Mouse (Mus musculus) cerebellum, adult 9-11 months (tissue): ENCODE measurements at regions not wholly inside any gene's neighbourhood (a gene's known extent, or its start where the extent isn't known, plus 50 kb on each side); places are given as distances from the start of the nearest gene placed in this dataset.
A peak's percentile ranks its signal among the peaks of the same experiment; 100 is the strongest.
"Not testable (repeated sequence)": the region's sequence is repeated elsewhere in the genome, so short reads cannot be mapped to it uniquely, and the experiment has no call there.

ENCODE experiments used
- DNase-seq: peaks from one replicate; pipeline ENCODE4 v3.0.0; 2022

- DNase-seq: no peak
Observed at GRCm38 (mm10) chr10:15321480-15321879, 603.5 kb upstream of the Gje1 start.

DNA sequence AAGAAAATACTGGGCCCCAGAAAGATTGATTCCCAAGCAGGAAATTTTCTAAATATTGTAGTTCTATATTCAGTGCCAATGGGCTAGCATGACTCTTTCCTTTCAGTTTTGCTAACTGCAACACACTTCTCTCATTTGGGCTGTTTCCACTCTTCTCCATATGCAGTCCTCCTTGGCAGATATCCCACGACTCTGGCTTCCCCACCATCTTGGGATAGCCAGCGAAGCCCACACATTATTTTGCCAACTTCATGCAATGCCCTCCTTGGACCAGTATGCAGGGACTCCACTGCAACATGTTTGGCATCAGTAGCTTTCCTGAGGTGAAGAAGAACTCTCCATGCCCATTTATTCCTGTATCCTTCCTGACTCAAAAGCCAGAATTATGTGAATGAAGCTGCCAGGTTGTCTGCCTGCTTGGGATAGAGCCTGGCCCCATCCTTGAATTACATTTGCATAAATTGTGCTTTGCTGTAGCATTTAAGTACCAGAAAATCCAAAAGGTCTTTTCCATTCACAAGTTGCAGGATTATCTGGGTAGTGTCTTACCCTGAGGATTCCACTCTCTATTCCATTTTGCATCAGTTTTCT lies 599.1 kb upstream of the Gje1 start:
- no peak for DNase-seq

- no peak for DNase-seq
Observed at GRCm38 (mm10) chr10:15310650-15311049, 592.6 kb upstream of the Gje1 start.

DNA sequence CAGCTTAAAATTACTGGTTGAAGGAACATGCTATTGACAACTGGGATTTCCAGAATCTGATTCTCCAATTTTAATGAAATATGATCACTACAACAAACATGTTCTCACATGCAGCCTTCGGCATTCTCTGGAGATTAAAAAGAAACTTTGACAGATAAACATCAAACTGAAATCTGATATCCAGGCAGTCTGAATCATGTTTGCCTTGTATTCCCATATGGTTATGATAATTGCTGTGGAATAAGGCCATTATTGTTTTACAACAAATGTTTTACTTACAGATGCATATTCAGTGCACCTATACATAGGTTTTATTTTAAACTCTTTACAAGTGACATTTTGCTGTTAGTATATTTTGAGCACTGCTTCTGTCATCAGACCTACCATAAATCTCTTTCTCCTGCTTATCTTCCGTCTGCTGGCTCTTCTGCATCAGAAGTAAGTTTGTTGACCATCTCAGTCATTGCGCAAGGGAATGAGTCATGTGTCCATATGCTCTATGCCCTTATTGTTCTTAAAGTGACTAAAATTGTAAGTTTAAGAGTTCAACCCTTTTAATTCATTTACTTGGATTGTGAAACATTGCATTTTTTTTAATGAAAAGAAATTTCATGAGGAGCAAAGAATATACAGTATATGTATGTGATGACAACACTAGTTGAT lies 587.9 kb upstream of the Gje1 start:
- no peak for DNase-seq

GRCm38 (mm10) chr10:15300199-15301085 lies 582.4 kb upstream of the Gje1 start:
- DNase-seq: peak; percentile 85

- DNase-seq: no peak
Observed at GRCm38 (mm10) chr10:15299331-15300198, 581.6 kb upstream of the Gje1 start.

DNA sequence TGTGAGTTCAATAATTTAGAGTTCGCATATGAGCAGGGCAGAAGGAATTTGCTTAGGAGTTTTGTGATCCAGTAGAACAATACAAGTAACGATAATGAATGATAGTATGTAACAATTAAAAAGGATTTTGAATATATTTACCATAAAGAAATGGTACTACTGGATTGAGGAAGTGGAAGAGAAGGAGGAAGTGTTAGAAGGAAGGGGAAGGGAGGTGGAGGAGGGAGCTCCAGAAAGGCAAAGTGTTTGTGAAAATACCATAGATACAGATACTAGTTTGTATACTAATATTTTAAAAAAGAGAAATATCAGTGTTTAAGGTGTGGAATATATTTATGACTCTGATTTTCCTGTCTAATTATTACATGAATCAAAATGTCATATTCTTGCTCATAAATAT lies 579.2 kb upstream of the Gje1 start:
- no peak for DNase-seq

DNA sequence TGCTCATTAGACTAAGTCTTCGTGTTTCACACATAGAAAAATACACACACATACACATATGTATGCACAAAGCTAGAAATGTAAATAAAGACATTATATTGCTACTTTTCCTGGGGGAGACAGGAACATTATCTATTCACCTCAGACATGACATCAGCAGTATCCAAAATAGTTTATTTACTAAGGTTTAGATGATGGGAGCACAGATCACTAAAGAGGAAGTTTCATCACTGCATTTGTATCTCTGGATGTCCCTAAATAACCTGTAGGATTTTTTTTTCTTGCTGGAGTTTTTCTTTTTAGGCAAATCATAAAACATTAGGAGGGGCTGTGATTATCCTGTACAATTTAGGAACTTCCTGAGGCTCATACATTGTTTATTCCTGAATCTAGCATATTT lies 576.1 kb upstream of the Gje1 start:
- DNase-seq: no peak

- not testable (repeated sequence) for DNase-seq
Observed at GRCm38 (mm10) chr10:15263337-15263736, 545.3 kb upstream of the Gje1 start.

GRCm38 (mm10) chr10:15262282-15262681 lies 544.3 kb upstream of the Gje1 start:
- not testable (repeated sequence) for DNase-seq

DNA sequence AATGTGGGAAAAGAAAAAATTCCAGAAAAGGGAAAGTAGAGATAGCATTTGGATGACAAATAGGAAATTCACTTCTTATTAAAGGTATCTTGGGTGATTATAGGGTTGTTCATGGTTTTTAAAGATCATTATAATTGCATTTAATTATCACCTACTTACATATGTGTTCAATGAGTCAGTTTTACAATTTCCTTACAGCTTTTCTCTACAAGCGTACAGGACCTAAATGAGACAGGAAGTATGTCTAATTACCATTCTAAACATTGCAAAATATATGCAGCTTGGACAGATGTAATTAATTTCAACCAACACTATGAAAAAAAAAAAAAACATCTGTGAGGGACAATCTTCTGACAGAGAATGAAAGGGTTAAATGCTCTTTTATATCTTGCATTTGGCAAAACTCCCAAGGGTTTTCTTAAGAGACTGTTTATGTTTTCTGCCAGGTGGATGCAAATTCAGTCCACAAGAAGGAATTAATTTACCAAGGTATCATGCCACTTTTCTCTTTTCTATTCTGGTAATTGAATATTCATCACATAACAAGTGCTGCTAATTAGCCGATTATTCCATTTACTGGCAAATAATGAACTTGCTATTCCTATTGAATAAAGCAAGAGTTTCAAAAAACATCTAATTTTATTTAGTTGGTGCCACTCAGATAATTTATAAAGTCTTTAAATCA lies 531.5 kb upstream of the Gje1 start:
- DNase-seq: no peak

GRCm38 (mm10) chr10:15248899-15249298 lies 530.9 kb upstream of the Gje1 start:
- no peak for DNase-seq

DNA sequence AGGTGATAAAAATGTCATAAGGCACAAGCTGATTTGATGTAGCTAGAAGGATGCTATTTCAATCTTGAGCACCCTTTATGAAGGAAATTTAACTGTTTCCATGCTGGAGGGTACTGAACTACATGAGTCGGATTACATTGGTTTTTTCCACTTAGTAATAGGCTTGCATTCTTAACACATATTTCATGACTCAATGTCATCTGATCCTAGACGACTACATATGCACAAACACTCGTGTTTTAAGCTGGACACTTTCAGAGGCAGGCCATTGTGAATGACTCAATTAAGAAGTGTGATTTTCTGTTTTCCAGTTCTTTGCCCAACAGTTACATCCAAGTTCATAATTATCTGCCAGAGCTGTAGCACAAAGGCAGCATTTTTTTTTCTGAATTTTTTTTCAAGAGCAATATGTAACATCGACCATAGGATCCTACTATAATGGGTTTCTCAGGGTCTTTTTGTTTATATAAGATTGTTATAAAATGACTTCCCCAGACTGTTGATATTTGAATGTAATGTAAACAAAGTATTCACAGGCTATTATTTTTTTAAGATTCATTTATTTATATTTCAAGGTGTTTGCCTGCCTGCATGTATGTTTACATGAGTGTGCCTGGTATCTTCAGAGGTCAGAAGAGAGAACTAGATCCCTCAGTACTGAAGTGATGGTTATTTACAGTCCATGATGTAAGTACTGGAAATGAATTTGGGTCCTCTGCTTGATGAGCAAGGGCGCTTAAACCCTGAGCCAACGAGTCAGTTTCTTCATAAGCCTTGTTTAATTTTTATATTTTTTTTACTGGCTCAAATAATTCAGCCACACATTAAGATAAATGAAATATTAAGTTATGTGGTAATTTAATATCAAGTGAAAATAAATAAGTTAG lies 526.6 kb upstream of the Gje1 start:
- DNase-seq: no peak

DNA sequence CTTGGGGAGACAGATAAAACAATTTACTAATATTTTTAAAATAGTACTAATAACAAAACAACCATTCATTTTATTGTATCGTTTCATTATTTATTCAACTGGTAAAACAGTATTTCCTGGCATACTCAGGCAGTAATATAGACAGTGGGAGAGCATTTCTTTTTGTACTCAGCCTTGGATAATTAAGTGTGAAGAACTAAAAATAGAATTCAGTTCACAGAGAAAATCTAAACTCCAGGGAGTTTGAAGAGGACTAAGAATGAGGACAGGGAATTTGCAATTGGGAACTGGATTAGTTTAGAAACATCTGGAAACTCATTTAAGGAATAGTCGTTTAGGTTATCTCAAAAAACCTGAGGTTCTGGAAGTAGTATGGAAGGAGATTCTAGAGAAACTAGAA lies 525.4 kb upstream of the Gje1 start:
- DNase-seq: no peak

DNA sequence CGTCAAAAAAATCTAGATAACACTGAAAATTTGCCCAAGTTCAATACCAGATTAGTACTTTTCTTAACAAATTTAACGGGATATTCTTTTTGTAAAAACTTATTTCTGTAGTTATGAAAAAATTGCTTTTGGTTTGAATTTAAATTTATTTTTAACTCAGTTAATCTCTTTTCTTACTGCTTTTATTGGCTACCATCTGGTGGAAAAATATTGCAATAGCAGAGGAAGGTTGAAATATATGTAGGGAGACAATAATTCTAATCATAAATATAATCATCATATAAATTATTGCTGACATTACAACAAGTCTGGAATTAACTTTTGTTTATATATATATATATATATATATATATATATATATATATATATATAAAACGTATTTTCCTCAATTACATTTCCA lies 500.9 kb upstream of the Gje1 start:
- DNase-seq: no peak

- DNase-seq: no peak
Observed at GRCm38 (mm10) chr10:15179585-15179984, 461.6 kb upstream of the Gje1 start.

- no peak for DNase-seq
Observed at GRCm38 (mm10) chr10:15174421-15174820, 456.4 kb upstream of the Gje1 start.

- DNase-seq: no peak
Observed at GRCm38 (mm10) chr10:15172558-15172957, 454.5 kb upstream of the Gje1 start.

DNA sequence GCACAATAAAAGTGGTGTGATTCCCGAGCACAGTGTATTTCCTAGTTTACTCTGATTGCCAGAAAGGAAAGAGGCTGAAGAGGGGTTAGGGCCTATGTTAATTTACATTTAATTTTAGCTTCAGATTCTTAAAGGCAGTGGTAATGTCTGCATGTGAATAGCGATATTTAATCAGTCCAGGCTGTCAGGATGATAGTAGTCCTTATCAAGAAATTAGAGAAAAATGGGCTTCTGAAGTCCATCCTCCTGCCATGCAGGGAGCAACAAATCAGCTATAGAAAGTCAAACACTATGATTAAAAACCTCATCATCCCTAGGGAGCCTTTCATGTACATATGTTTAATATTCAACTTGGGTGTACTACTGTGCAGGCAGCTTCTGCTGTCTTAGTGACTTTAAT lies 422.7 kb upstream of the Gje1 start:
- DNase-seq: no peak
